Comparison of ENCODE assay signal across 8 mouse cellular contexts in the genomic region with DNA sequence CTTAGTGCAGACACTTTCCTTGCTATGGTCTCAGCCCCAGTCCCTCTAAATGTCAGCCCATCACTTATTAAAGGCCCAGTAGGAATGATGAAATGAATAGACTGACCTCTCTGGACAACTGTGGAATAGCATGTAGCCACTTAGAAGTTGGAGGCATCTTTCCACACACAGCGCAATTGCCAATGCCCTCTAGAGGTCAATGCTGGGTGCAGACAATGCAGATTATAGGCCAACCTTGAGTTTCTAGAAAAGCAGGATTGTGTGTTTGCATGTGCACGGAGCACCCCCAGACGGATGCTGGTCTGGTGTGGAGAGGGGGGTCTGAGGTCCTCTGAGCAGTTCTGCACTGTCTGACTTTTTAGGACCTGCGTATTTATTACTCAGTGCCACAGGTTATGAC. TPM values are rescaled to one million over a fixed set of nuclear protein-coding genes. Genes with fewer than 3 reads are reported as not detected.
DNase-seq lines count a peak whose midpoint lies in the region; ATAC-seq and TF ChIP-seq lines count a peak whose summit lies in the region.
"Had no signal": no experiment of that assay in that cellular context is flagged by ENCODE, and none has a peak within 500 bp of the region (broad histone marks: within the 10 kb centered on the region; RNA-seq: fewer than 3 reads in every experiment).

No protein-coding gene starts in this region.

- no peaks in the 10 kb centered on the region for H3K9me3 ChIP-seq in kidney, postnatal 0 days (replicated peaks; ENCODE audit: low read length)
- H3K9me3 ChIP-seq in kidney, embryonic 15.5 days (replicated peaks), result no peaks in the 10 kb centered on the region
- no peaks in the 10 kb centered on the region for H3K9me3 ChIP-seq in G1E (replicated peaks)
- no peaks in the 10 kb centered on the region for H3K9me3 ChIP-seq in liver, embryonic 14.5 days (ENCODE audit: control insufficient read depth, low read length)
- H3K9me3 ChIP-seq: heart, embryonic 13.5 days had no signal

- H3K36me3 ChIP-seq in kidney, postnatal 0 days (ENCODE audit: insufficient read depth, low read length), result peaks cover 6% of the 10 kb centered on the region; the same call in 1 of the 2 replicates
- peaks cover 14% of the 10 kb centered on the region for H3K36me3 ChIP-seq in kidney, embryonic 15.5 days
- H3K36me3 ChIP-seq in G1E (replicated peaks), result peaks cover 37% of the 10 kb centered on the region
- no peaks in the 10 kb centered on the region for H3K36me3 ChIP-seq in liver, embryonic 14.5 days (replicated peaks; ENCODE audit: control insufficient read depth, insufficient read depth, low read depth)

- TF ChIP-seq CTCF in kidney, postnatal 0 days (IDR thresholded peaks at IDR 0.05; ENCODE audit: low read depth), result peak; percentile 85
- TF ChIP-seq CTCF in G1E (IDR thresholded peaks at IDR 0.05; ENCODE audit: low read depth, low read length), result peak; percentile 36; the same call in 1 of the 2 replicates
- TF ChIP-seq CTCF in liver, embryonic 14.5 days (IDR thresholded peaks at IDR 0.05; ENCODE audit: low read depth), result peak; percentile 85

- ATAC-seq in kidney, postnatal 0 days (replicated peaks; ENCODE audit: low FRiP score, low read depth), result 0 out of 2 replicates have a peak, but pooled peaks have one; percentile 30
- no peak; the same call in 1 of the 2 replicates for ATAC-seq in kidney, embryonic 15.5 days (replicated peaks; ENCODE audit: low FRiP score)
- ATAC-seq in G1E (ENCODE audit: extremely low read depth, insufficient number of reproducible peaks, low FRiP score, poor library complexity, severe bottlenecking), result peak; percentile 42; the same call in 1 of the 2 replicates
- ATAC-seq in common myeloid progenitor, adult 5-6 weeks (replicated peaks; ENCODE audit: low read depth, poor library complexity, severe bottlenecking), result peak; percentile 58
- ATAC-seq in liver, embryonic 14.5 days (ENCODE audit: insufficient read depth), result 0 out of 2 replicates have a peak, but pooled peaks have one; percentile 41

- no peaks in the 10 kb centered on the region for H3K27me3 ChIP-seq in kidney, postnatal 0 days (ENCODE audit: insufficient read depth, low read length)
- H3K27me3 ChIP-seq in kidney, embryonic 15.5 days, result no peaks in the 10 kb centered on the region
- peaks cover 2% of the 10 kb centered on the region; the same call in 1 of the 2 replicates for H3K27me3 ChIP-seq in G1E (ENCODE audit: insufficient read depth, low read length)
- H3K27me3 ChIP-seq in liver, embryonic 14.5 days (ENCODE audit: control insufficient read depth, insufficient read depth, low read length), result no peaks in the 10 kb centered on the region
- H3K27me3 ChIP-seq: heart, embryonic 13.5 days had no signal

- no peak for TF ChIP-seq EP300 in liver, embryonic 14.5 days (IDR thresholded peaks at IDR 0.05; ENCODE audit: low read depth)

- no peak overlapping the region for H3K27ac ChIP-seq in kidney, postnatal 0 days
- H3K27ac ChIP-seq in kidney, embryonic 15.5 days, result no peak overlapping the region
- no peak overlapping the region for H3K27ac ChIP-seq in liver, embryonic 14.5 days
- H3K27ac ChIP-seq: heart, embryonic 13.5 days had no signal

- H3K4me2 ChIP-seq in kidney, postnatal 0 days (ENCODE audit: low read length), result no peak overlapping the region
- H3K4me2 ChIP-seq in kidney, embryonic 15.5 days, result no peak overlapping the region
- H3K4me2 ChIP-seq in liver, embryonic 14.5 days (ENCODE audit: low read depth), result no peak overlapping the region
- H3K4me2 ChIP-seq: heart, embryonic 13.5 days had no signal

- DNase-seq in kidney, postnatal 0 days (ENCODE audit: low spot score), result peak; percentile 82
- no peak for DNase-seq in G1E (ENCODE audit: low spot score)
- DNase-seq in liver, embryonic 14.5 days (ENCODE audit: low read depth in 3 of 3, low spot score in 3 of 3), result peak in 1 of 3 experiments; percentile 37
- no peak for DNase-seq in layer of hippocampus, postnatal 10 days (ENCODE audit: low spot score in 2 of 2)
- DNase-seq in right cerebral cortex, adult 18-20 months, result no peak

- no peak overlapping the region for H3K4me3 ChIP-seq in kidney, postnatal 0 days (replicated peaks; ENCODE audit: low read depth, low read length)
- H3K4me3 ChIP-seq in kidney, embryonic 15.5 days (replicated peaks), result no peak overlapping the region
- H3K4me3 ChIP-seq in G1E (ENCODE audit: low read depth, low read length), result no peak overlapping the region
- no peak overlapping the region for H3K4me3 ChIP-seq in liver, embryonic 14.5 days (ENCODE audit: insufficient read depth in 1 of 2, low read depth in 2 of 2, low read length in 2 of 2)
- H3K4me3 ChIP-seq: heart, embryonic 13.5 days had no signal

- 0 out of 2 replicates have a peak, but pooled peaks cover 7% of the 10 kb centered on the region for H3K4me1 ChIP-seq in kidney, postnatal 0 days (replicated peaks; ENCODE audit: insufficient read depth, low read length)
- peaks cover 14% of the 10 kb centered on the region for H3K4me1 ChIP-seq in kidney, embryonic 15.5 days
- H3K4me1 ChIP-seq in G1E (ENCODE audit: insufficient read depth, low read depth, low read length), result peaks cover 18% of the 10 kb centered on the region
- peaks cover 12 to 14% of the 10 kb centered on the region in 2 experiments for H3K4me1 ChIP-seq in liver, embryonic 14.5 days (replicated peaks; ENCODE audit: control insufficient read depth in 2 of 2, insufficient read depth in 2 of 2, low read length in 1 of 2)

- H3K9ac ChIP-seq in kidney, postnatal 0 days (ENCODE audit: low read depth, low read length), result no peak overlapping the region
- H3K9ac ChIP-seq in kidney, embryonic 15.5 days, result no peak overlapping the region
- H3K9ac ChIP-seq in liver, embryonic 14.5 days (replicated peaks), result no peak overlapping the region
- H3K9ac ChIP-seq: heart, embryonic 13.5 days had no signal

- 74% methylated on average over 4 of the region's 4 CpGs for WGBS in kidney, postnatal 0 days
- 69% methylated on average over 4 of the region's 4 CpGs for WGBS in kidney, embryonic 15.5 days
- 56% methylated on average over 4 of the region's 4 CpGs for WGBS in liver, embryonic 14.5 days (ENCODE audit: insufficient replicate concordance)

RNA-seq across cellular contexts. Expression of a gene that starts 33.7 kb away (rescaled TPM):
- 31.5 and 33.9 TPM in 2 replicates for polyA plus RNA-seq in kidney, postnatal 0 days (2015; fragmentation: Nextera tagmentation; extraction: Ambion mirVana)
- polyA plus RNA-seq in kidney, embryonic 15.5 days (2015; fragmentation: Nextera tagmentation; extraction: Ambion mirVana), result 47.1 and 51.0 TPM in 2 replicates
- total RNA-seq in G1E (2014; fragmentation: Nextera tagmentation) (19.7 and 28.5 TPM in 2 replicates), G1E (2017) (26.9 and 36.6 TPM in 2 replicates)
- 7.5 and 7.7 TPM in 2 replicates for polyA plus RNA-seq in G1E (2012)
- total RNA-seq in common myeloid progenitor, adult 5-6 weeks (2017), result 8.0 and 12.4 TPM in 2 replicates
- polyA plus RNA-seq in liver, embryonic 14.5 days (2012; rRNA removed), result 5.8 and 6.4 TPM in 2 replicates
- polyA plus RNA-seq in liver, embryonic 14.5 days (2014; fragmentation: Nextera tagmentation; extraction: Ambion mirVana), result 8.1 and 9.7 TPM in 2 replicates
- 10 to 100 TPM; 20.1 to 23.9 TPM for total RNA-seq in layer of hippocampus, postnatal 10 days (2021)

RNA-seq across cellular contexts. Expression of a gene that starts 39.4 kb away (rescaled TPM):
- 4.1 TPM in 2 replicates for polyA plus RNA-seq in kidney, postnatal 0 days (2015; fragmentation: Nextera tagmentation; extraction: Ambion mirVana)
- polyA plus RNA-seq in kidney, embryonic 15.5 days (2015; fragmentation: Nextera tagmentation; extraction: Ambion mirVana), result 5.5 and 6.4 TPM in 2 replicates
- total RNA-seq in G1E (2014; fragmentation: Nextera tagmentation) (not detected in 2 replicates), G1E (2017) (under 0.01 and 0.16 TPM in 2 replicates)
- polyA plus RNA-seq in G1E (2012), result not detected in 2 replicates
- 1.6 and 2.1 TPM in 2 replicates for total RNA-seq in common myeloid progenitor, adult 5-6 weeks (2017)
- 1.2 and 1.6 TPM in 2 replicates for polyA plus RNA-seq in liver, embryonic 14.5 days (2012; rRNA removed)
- polyA plus RNA-seq in liver, embryonic 14.5 days (2014; fragmentation: Nextera tagmentation; extraction: Ambion mirVana), result 0.50 and 0.67 TPM in 2 replicates
- total RNA-seq in layer of hippocampus, postnatal 10 days (2021), result 10 to 100 TPM; 28.0 to 29.1 TPM
